Mouse (Mus musculus) heart, postnatal 10 days (tissue): ENCODE data around the gene Pold4. TPM values are rescaled to one million over a fixed set of nuclear protein-coding genes. Genes with fewer than 3 reads are reported as not detected.
A peak's percentile ranks its signal among the peaks of the same experiment; 100 is the strongest.

Source experiments
- DNase-seq, 2 experiments: peaks; one replicate each; pipeline ENCODE4 v3.0.0; 2021
- intact Hi-C: fragments of 180-260 bp; cut with DNase I; formaldehyde crosslinking; loops from one replicate; pipeline ENCODE4 v1.15.1; 2025
- microRNA-seq, 2 experiments: library from miRNA; unstranded; fragments of <30 nt; microRNA quantifications; one replicate each; pipeline ENCODE4 v1.2.0; 2022
- total RNA-seq, 2 experiments: library from RNA; stranded (reverse); gene quantifications; 2 replicates each; pipeline ENCODE4 v1.2.3; 2021

Pold4 gene
- total RNA-seq, 2 experiments from 2014 or later: 10.7 to 13.5 TPM

DNA sequence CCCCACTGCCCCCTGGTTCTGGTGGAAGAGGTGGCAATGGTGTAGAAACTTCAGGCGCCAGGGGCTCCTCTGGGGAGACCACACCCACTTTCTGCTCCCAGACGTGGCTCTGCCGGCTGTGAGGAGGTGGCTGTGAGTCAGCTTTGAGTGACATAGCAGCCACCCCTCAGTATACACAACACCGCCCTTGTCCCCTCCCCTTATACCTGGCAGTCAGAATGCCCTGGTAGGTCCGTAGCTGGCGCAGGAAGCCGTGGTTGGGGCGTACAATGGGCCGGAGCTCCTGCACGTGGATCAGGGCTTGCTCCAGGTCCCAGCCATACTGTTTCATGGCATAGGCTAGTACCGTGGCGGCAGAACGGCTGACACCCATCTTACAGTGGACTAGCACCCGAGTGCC is 32.0 kb downstream of the Pold4 start:
- intact Hi-C loops: no loop called here

DNA sequence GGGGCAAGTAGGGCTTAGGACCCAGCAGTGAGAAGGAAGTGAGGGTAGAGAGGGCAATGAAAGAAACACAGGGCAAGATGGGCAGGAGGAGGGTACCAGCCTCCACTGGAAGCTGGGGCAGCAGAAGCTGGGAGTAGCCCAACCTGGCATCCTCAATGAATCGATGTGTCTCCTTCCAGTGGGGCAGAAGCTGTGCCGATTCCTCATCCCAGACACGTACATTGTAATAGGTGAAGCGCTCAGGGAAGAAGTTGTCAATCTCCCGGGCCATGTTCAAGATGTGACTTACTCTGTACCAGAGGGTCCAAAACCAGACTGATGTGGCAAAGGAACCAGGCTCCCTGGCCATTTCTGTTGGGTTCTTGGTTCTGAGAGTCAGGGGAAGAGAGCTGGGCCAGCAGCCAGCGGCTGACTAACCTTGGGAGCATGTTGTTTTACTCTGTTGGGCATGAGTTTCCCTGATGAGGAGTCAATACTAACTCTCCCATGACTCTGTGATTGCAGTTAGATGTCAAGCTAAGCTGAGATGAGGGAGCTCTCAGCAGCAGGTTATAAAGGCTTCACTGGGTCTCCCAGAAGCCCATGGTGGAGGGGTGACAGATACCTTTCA is 32.6 kb downstream of the Pold4 start:
- intact Hi-C loops: no loop called here
- no peak for DNase-seq

More for the DNA sequence above, 32.0 kb downstream of the Pold4 start:
- no peak for DNase-seq

DNA sequence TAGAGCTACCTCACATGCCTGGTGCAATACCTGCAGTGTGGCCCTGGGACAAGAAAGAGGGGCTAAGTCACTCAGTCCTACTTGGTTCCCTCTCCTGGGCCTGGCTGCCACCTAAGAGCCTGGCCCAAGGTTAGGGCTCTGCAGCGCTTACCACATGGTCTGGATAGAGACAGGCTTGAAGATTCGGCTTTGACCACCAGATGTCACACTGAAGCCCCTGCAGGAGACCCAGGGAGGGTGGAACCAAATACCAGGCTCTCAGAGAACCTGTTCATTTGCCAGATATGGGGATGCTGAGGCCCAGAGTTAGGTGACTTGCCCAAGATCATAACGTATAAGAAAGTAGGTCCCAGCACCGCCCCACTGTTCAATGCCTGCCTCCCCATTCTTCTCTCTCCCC is 34.3 kb downstream of the Pold4 start:
- intact Hi-C loops: no loop called here
- no peak for DNase-seq

DNA sequence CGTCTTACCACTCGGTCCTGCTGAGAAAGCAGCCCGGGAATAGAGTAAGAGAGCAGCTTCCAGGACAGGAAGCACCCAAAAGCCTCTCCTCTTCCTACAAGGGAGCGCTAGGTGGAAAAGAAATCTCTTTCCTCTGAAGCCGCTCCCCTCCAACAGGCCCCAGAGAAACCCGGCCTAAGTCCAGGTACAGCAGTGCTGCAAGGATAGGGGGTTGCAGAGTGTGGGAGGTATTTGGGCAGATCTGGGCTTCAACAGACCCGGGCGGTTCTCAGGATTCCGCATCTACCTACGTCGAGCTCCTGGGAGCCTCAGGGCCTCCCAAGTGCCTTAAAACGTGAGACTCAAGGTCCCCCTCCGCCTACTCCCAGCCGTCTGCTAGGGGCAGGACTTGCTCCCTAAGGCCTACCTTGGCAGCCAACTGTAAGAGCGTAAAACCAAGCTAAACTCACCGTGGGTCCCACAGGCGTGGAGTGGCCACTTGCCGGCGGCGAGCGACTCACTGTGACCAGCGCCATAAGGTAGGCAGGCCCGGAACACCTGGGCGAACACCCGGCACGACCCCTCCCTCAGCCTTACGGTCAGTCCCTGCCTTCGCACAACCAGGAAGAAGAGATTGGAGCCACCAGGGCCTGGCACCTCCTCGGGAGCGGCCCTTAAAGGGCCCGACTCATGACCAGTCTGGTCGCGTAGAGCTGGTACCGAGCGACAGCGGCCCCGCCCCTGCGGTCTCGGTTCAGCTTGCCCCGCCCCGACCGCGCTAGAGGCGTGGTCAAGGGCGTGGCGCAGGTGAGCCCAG is 37.1 kb downstream of the Pold4 start, which contains the start of gene Ssh3:
Ssh3 (minus strand) TSS at position 615 of the 796 bp plus-strand sequence.
- intact Hi-C loops: no loop called here
- peak; percentile 58 to 64 for DNase-seq

DNA sequence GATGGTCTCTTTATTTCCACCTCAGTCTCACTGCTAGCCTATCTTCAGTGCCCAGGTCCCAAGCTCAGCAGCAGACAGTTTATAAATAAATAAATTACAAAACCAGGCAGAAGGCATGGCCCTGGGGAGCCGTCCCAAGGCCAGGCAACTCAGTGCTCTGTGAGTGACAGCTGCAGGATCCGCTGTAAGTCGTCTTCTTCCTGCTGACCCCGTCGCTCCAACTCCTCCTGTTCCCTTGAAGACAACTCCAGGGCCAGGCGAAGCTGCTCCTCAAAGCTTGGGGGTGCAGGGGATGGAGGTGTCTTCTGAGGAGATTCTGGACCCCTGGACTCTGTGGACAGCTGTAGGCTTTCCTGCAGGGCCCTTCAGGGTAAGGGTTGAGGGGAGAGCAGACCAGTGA is 38.5 kb downstream of the Pold4 start:
- no peak for DNase-seq
- intact Hi-C loops: no loop called here

DNA sequence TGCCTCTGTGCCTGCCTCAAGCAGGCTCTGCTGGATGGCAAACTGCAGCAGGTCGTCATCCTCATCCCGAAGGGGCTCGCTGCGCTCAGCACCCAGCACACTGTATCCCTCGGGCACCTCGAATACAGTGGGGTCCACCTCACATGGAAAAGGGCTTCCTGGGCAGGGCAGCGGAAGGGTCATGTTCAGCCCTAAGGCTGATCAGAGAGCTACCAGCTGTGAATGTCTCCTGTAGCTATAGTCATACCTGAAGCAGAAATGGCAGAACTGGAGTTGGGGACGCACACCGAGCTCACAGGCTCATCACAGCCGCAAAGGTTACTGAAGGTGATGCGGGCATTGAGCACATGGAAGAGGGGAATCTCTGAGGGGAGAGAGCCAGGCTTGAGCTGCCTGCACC is 39.3 kb downstream of the Pold4 start:
- intact Hi-C loops: no loop called here
- no peak for DNase-seq

DNA sequence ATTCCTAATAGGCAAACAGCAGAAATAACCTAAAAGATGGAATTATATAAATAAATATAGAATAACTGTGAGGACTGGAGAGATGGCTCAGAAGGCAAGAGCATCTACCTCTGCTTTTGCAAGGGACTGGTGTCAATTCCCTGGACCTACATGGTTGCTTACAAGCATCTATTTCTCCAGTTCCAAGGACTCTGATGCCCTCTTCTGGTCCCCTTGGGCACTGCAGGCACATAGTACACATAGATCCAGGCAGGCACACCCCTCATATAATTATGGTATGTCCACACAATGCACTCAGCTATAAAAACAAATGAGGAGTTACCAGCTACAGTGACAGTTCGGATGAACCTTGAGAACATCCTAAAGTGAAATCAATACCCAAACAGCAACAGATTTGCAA is 47.8 kb downstream of the Pold4 start:
- no peak for DNase-seq
- intact Hi-C loops: no loop called here

DNA sequence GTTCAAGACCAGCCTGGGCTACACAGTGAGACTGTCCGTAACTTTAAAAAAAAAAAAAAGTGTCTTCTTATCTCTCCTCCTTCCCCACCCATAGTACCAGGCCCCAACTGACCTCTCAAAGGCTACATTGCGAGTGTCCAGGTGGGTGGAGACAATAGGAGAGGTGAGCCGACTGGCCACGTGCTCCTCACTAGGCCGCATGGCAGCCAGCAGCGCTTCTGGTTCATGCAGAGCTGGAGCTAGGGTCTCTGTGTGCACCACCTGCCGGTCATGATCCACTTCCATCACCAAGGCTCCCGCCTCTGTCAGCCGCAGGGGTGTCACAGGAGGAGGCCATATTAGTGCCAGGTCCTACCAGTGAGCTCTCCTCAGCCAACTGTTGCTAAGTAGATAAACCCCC is 48.7 kb downstream of the Pold4 start:
- intact Hi-C loops: no loop called here
- no peak for DNase-seq

DNA sequence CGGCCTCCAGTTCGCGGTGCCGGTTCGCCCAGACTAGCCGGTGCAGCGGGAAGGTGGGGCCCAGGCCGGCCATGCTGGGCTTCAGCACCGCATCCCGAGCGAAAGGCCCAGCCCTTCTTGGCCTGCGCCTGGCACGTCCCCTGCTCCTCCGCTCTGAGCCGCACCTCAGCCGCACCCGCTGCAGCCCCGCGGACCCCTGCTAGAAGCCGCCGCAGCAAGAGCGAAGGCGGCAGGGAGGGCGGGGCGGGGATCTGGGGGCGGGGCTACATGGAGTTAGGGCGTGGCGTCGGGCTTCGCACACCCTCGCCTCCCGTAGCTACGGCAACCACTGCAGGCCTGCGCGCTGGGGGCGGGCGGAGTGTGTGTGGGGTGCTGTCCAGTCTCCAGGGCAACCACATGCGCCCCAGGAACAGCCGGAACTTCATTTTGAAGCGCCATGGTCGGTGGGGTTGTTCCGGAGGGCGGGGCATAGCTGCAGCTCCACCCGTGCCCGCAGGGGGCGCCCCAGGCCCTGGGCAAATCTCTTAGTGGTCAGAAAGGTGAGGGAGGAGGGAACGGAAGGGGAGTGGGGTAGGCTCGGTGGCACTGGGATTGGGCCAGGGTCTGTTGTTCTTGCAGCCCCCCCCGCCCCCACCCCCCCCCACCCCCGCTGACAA is 51.3 kb downstream of the Pold4 start, which contains the start of gene Ankrd13d:
Ankrd13d (minus strand) TSS at position 240 of the 656 bp plus-strand sequence.
- intact Hi-C loops: loop anchor here (2.0 kb wide), 1 partner anchor 24 kb away; the partner anchor contains the start of gene Grk2
- peak; percentile 84 to 86 for DNase-seq

Small RNA genes within 50 kb of the gene (microRNA-seq; reads per million reads assigned to microRNA genes)
- 0 reads per million in 2 experiments for gene Gm26115
- 0.35 to 0.47 reads per million in 2 experiments for gene Mir6985

Other genes starting within 250 kb of the Pold4 start
- 10 to 100 TPM; 12.8 to 13.4 TPM for gene Acy3, start 245.3 kb upstream of the Pold4 start, total RNA-seq
- gene Tbx10, start 239.1 kb upstream of the Pold4 start, total RNA-seq: not detected
- gene Nudt8, start 231.3 kb upstream of the Pold4 start, total RNA-seq: 10 to 100 TPM; 61.2 to 71.2 TPM
- gene Gm49405, start 231.3 kb upstream of the Pold4 start, total RNA-seq: 1 to 10 TPM; 1.4 to 1.6 TPM
- gene Doc2g, start 228.6 kb upstream of the Pold4 start, total RNA-seq: 100 to 1,000 TPM; 102 to 103 TPM
- 100 to 1,000 TPM; 960 to 987 TPM for gene Ndufv1, start 219.1 kb upstream of the Pold4 start, total RNA-seq
- 100 to 1,000 TPM; 270 to 278 TPM for gene Gstp1, start 193.9 kb upstream of the Pold4 start, total RNA-seq
- gene Gstp2, start 185.9 kb upstream of the Pold4 start, total RNA-seq: 10 to 100 TPM; 87.3 to 90.7 TPM
- not detected for gene Gstp3, start 172.3 kb upstream of the Pold4 start, total RNA-seq
- gene Cabp2, start 150.3 kb upstream of the Pold4 start, total RNA-seq: not detected
- gene Cdk2ap2, start 134.7 kb upstream of the Pold4 start, total RNA-seq: 10 to 100 TPM; 21.9 to 26.3 TPM
- gene Pitpnm1, start 131.9 kb upstream of the Pold4 start, total RNA-seq: 10 to 100 TPM; 30.8 to 32.8 TPM
- 10 to 100 TPM; 47.7 to 62.6 TPM for gene Aip, start 106.0 kb upstream of the Pold4 start, total RNA-seq
- not detected for gene Gpr152, start 92.1 kb upstream of the Pold4 start, total RNA-seq
- gene Cabp4, start 87.9 kb upstream of the Pold4 start, total RNA-seq: not detected
- 10 to 100 TPM; 87.2 to 90.7 TPM for gene Coro1b, start 83.3 kb upstream of the Pold4 start, total RNA-seq
- gene Ptprcap, start 78.3 kb upstream of the Pold4 start, total RNA-seq: 1 to 10 TPM; 1.6 to 2.2 TPM
- 10 to 100 TPM; 22.4 to 24.3 TPM for gene Rps6kb2, start 68.5 kb upstream of the Pold4 start, total RNA-seq
- gene Carns1, start 56.4 kb upstream of the Pold4 start, total RNA-seq: 10 to 100 TPM; 40.2 to 53.6 TPM
- gene Tbc1d10c, start 40.6 kb upstream of the Pold4 start, total RNA-seq: 1 to 10 TPM; 2.6 to 2.9 TPM
- gene Ppp1ca, start 39.8 kb upstream of the Pold4 start, total RNA-seq: 100 to 1,000 TPM; 420 to 454 TPM
- 1 to 10 TPM; 6.0 to 8.6 TPM for gene Rad9a, start 30.2 kb upstream of the Pold4 start, total RNA-seq
- gene Clcf1, start 17.7 kb upstream of the Pold4 start, total RNA-seq: 1 to 10 TPM; 1.6 to 2.5 TPM
- gene AC109138.7, start 17.5 kb upstream of the Pold4 start, total RNA-seq: not detected
- gene Ssh3, start 37.3 kb downstream of the Pold4 start, total RNA-seq: 10 to 100 TPM in 1 of 2 experiments, 1 to 10 TPM in 1; 10.0 to 12.0 TPM
- 1 to 10 TPM in 1 of 2 experiments, under 1 TPM in 1; 0.98 to 1.5 TPM for gene Ankrd13d, start 51.2 kb downstream of the Pold4 start, total RNA-seq
- gene Grk2, start 74.3 kb downstream of the Pold4 start, total RNA-seq: 10 to 100 TPM; 51.4 to 57.2 TPM
- gene Kdm2a, start 166.4 kb downstream of the Pold4 start, total RNA-seq: 10 to 100 TPM; 50.4 to 54.4 TPM
- gene Rhod, start 207.5 kb downstream of the Pold4 start, total RNA-seq: 10 to 100 TPM in 1 of 2 experiments, 1 to 10 TPM in 1; 8.5 to 10.6 TPM
- gene Syt12, start 245.5 kb downstream of the Pold4 start, total RNA-seq: 1 to 10 TPM in 1 of 2 experiments, under 1 TPM in 1; 0.47 to 2.7 TPM